Mouse (Mus musculus): Measurements from ENCODE around the gene Ctdsp1.
A peak's percentile ranks its signal among the peaks of the same experiment; 100 is the strongest.
"Not testable (repeated sequence)": the region's sequence is repeated elsewhere in the genome, so short reads cannot be mapped to it uniquely, and the experiment has no call there.

Gene Ctdsp1

GRCm38 (mm10) chr1:74396456-74397222 lies 5.3 kb downstream of the Ctdsp1 start:
- DNase-seq (ENCODE audit: low read depth in 1 of 2, low spot score in 2 of 2), result not testable (repeated sequence)

DNA sequence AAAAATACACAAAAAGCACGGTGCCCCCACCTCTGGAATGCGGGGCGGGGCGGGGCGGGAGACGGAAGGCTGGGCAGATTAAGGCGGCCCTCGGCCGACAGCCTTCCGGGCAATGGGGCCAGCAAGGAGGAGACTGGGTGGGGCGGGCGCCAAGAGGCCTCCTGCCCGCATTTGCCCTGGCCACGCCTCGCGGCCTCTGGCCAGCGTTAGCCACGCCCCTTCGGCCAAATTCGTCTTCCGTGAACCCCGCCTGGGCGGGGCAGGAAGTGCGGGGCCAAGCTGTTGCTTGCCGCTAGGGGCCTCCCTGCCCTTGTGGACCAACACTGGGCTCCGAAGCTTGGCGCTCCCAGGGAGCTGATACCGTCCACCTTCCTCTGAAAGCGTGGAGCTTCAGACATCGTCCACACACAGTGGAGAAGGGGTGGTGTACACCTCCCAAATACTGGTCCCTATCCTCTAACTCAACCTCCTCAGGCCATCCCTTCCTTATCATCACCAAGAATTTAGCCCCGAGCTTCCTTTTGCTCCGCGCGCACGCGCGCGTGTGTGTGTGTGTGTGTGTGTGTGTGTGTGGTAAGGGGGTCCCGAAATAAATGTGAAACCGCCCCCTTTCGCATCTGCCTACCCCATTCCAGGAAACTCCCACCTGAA lies 6.1 kb downstream of the Ctdsp1 start:
- DNase-seq (ENCODE audit: low read depth in 1 of 2, low spot score in 2 of 2), result peak; percentile 96 to 97

DNA sequence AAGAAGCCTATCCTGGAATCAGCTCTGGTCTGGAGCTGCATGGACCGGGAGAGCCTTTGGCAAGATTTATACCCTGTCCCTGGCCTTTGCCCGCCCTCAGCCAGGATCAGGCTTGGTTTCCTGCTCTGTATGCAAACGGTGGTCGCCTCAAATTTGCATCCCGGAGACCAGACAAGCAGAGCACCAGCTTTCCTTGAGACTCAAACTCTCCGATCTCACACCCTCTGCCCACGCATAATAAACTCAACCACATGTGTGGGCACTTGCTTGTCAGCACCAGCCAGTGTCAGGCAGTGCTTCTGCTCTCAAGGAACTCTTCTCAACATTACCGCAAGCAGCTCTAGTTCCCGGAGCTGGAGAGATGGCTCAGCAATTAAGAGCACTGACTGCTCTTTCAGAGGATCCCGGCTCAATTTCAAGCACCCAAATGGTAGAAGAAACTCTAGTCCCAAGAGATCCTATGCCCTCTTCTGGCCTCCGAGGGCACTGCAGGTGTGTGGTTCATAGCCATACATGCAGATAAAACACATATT lies 6.7 kb downstream of the Ctdsp1 start:
- DNase-seq (ENCODE audit: low read depth in 1 of 2, low spot score in 2 of 2), result peak in 1 of 2 experiments; percentile 71

DNA sequence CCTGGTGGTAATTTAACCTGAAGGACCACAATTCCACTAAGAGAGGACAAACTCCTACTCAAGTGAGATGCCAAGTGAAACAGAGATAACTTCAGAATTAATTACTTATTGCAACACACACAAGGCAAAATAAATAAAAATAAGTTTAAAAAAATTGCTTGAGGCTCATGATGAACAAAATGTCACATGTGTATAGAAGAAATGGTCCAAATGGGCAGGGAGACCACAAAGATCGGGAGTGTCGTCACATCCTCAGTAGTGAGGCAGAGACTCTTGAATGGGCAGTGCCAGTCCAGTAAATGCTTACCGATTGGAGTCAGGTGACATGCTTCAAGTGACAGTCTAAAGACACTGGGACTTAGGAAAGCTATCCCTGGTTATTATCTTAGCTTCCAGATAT lies 9.2 kb downstream of the Ctdsp1 start:
- no peak for DNase-seq (ENCODE audit: low read depth in 1 of 2, low spot score in 2 of 2)

- DNase-seq (ENCODE audit: low read depth in 1 of 2, low spot score in 2 of 2), result no peak
These were observed 9.8 kb downstream of the Ctdsp1 start for GRCm38 (mm10) chr1:74401015-74401702.

- DNase-seq (ENCODE audit: low read depth in 1 of 2, low spot score in 2 of 2), result no peak
These were observed 12.9 kb downstream of the Ctdsp1 start for GRCm38 (mm10) chr1:74404206-74404605.

GRCm38 (mm10) chr1:74408589-74409504 lies 17.5 kb downstream of the Ctdsp1 start, which contains the start of gene Vil1:
TSS of gene Vil1 (plus strand) at chr1:74409376.
- no peak for DNase-seq (ENCODE audit: low read depth in 1 of 2, low spot score in 2 of 2)

GRCm38 (mm10) chr1:74411753-74412325 lies 20.5 kb downstream of the Ctdsp1 start:
- DNase-seq (ENCODE audit: low read depth in 1 of 2, low spot score in 2 of 2), result no peak

DNA sequence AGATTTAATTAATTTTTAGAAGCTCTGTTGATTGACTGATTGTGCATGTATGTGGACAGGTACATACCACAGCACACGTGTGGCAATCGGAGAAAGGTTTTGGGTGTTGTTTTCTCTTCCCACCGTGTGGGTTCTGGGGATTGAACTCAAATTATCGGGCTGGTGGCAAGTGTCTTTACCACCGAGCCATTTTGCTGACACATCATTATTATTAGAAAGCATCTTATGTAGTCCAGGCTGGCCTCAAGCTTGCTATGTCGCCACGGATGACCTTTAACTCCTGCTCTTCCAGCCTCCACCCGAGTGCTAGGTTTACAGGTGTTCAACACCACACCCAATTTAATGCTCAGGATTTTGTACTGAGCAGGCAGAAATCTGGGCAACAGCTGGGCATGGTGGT lies 21.4 kb downstream of the Ctdsp1 start:
- DNase-seq (ENCODE audit: low read depth in 1 of 2, low spot score in 2 of 2), result no peak

GRCm38 (mm10) chr1:74415143-74415542 lies 23.8 kb downstream of the Ctdsp1 start:
- no peak for DNase-seq (ENCODE audit: low read depth in 1 of 2, low spot score in 2 of 2)

DNA sequence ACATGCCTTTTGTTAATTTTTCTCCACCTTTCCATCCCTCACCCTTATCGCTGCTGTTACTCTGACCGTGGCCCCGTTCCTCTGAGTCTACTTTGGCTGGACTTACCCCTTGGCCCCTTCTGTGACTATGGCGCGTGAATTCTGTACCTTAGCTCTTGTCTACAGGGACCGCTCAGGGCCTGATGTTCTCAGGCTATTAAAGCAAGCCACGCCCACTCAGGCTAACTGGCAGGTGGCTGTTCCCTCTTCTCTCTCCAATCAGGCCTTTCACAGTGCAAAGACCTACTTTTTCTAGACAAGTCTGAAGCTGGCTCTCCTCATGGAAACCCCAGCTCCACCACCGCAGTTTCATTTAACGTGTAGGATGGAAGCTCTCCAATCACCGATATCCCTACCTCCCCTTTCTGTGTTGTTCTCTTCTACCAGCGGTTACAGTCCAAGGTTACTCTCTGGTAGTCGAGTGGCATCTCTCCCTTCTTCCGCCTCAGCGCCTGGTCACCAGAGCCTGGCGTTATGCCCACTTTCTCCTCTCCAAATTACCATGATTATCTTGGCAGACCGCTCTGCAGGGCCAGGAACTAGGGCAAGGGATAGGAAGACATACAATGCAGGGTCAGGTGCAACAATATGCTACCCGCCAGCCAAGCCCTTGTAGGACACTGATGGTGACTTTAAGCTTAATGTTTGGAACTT lies 27.6 kb downstream of the Ctdsp1 start:
- DNase-seq (ENCODE audit: low read depth in 1 of 2, low spot score in 2 of 2), result no peak

GRCm38 (mm10) chr1:74419440-74419794 lies 28.1 kb downstream of the Ctdsp1 start:
- no peak for DNase-seq (ENCODE audit: low read depth in 1 of 2, low spot score in 2 of 2)

GRCm38 (mm10) chr1:74423147-74423546 lies 31.8 kb downstream of the Ctdsp1 start:
- DNase-seq (ENCODE audit: low read depth in 1 of 2, low spot score in 2 of 2), result no peak

DNA sequence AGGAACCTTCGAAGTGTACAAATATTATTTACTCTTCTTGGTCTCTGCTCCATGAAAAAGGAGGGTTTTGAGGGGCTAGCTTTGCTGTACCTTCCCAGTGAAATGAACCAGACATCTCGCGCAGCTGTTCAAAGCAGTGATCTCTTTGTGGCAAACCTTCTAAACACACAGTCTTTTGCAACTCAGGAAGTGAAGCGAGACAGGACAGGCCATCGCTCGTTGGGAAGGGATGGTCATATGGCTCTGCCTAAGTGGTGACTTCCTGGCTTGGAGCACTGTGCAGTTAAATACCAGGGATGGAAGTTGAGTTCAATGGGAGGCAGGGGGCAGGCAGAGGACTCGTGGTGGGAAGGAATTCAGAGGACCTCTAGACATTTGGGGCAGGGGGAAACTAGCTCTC lies 34.5 kb downstream of the Ctdsp1 start:
- DNase-seq (ENCODE audit: low read depth in 1 of 2, low spot score in 2 of 2), result no peak

- no peak for DNase-seq (ENCODE audit: low read depth in 1 of 2, low spot score in 2 of 2)
These were observed 41.9 kb downstream of the Ctdsp1 start for GRCm38 (mm10) chr1:74433220-74433619.

- peak; percentile 43 to 49 for DNase-seq (ENCODE audit: low read depth in 1 of 2, low spot score in 2 of 2)
These were observed 43.3 kb downstream of the Ctdsp1 start for GRCm38 (mm10) chr1:74434596-74434995.

DNA sequence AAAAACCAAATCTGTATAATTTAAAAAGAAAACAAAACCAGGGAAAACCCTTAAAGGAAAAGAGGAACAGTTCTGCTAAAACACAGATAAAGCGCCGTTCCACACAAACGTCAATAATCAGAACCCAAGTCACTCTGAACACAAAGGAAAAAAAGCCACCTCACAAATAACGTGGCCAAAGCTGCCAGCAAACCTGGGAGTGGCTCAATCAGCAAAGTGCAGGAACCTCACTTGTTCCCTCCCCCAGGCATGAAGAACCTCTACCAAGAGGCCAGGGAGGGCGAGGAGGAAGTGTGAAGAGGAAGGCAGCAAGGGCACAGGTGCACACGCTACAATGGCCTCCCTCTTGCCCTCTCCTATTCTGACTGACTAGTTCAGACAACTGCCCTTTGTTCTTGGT lies 44.3 kb downstream of the Ctdsp1 start:
- DNase-seq (ENCODE audit: low read depth in 1 of 2, low spot score in 2 of 2), result peak in 1 of 2 experiments; percentile 26

DNA sequence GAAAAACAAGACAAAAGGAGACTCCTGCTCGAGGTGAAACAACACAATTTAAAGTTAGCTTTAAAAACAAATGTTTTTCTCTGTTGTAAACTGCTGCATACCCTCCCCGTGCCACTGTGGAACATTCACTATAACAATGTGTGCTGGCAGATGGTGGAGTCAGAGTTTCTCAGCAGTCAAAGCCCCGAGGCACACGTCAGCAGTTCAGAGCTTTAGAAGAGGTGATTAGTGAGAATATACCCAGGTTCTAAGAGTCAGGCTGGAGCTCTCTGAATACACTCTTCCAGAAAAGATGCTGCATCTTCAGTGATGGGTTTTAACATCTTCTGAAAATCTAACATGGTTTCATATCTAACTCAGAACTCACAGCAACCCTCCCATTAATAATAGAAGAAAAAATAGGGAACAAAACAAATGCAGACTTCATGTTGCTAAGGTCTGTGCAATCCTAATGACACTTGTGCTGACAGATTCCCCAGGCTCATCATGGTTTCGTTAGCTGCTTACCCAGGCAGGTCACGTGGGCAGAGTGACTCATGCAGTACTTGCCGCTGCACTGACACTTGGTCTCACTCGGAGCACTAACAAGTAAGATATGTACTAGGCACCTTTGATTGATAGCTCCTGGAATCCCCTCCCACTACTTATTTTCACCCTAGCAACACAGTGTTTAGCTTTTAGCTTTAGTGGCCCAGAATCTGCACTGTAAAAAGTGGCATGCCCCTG lies 46.6 kb downstream of the Ctdsp1 start:
- DNase-seq (ENCODE audit: low read depth in 1 of 2, low spot score in 2 of 2), result no peak

Measured in monocyte, adult 2 months (primary cell).